Mouse (Mus musculus): Measurements from ENCODE around the gene Klhl10.

GRCm38 (mm10) chr11:100395200-100395599 is 46.5 kb upstream of the Klhl10 start:
- TF ChIP-seq CTCF (IDR thresholded peaks at IDR 0.05; ENCODE audit: borderline replicate concordance, insufficient read depth, low read length) (no peak), POLR2A (IDR thresholded peaks at IDR 0.05; ENCODE audit: low read depth, low read length) (no peak)

Measured in embryonic fibroblast, embryonic 13.5 days (primary cell).